Mouse (Mus musculus): ENCODE data around the gene Tshz2. TPM values are rescaled to one million over a fixed set of nuclear protein-coding genes. Genes with fewer than 3 reads are reported as not detected.

The Tshz2 gene
- total RNA-seq, 2 experiments from 2014 or later, result 9.4 to 11.5 TPM

DNA sequence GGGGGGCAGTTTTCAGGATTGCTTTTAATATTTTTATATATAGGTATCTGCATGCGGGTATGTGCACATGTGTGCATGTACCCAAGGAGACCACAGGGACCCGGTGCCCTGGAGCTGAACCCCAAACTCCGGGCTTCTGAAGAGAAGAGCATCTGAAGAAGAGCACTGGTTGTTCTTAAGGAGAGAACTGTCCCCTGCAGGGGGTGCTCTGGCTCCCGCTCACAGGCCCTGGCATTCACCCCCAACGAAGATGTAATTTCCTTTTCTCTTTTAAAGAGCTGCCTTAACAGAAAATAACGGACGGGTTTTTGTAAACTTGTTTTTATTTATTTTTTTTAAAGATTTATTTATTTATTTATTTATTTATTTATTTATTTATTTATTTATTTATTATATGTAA is 469.1 kb downstream of the Tshz2 start:
- no peak for DNase-seq (ENCODE audit: low spot score)

- no peak for DNase-seq (ENCODE audit: low spot score)
These were observed 470.5 kb downstream of the Tshz2 start for GRCm38 (mm10) chr2:170103341-170103740.

GRCm38 (mm10) chr2:170103852-170104251 is 471.0 kb downstream of the Tshz2 start:
- peak; percentile 37 for DNase-seq (ENCODE audit: low spot score)

- DNase-seq (ENCODE audit: low spot score), result no peak
These were observed 471.6 kb downstream of the Tshz2 start for GRCm38 (mm10) chr2:170104396-170104795.

DNA sequence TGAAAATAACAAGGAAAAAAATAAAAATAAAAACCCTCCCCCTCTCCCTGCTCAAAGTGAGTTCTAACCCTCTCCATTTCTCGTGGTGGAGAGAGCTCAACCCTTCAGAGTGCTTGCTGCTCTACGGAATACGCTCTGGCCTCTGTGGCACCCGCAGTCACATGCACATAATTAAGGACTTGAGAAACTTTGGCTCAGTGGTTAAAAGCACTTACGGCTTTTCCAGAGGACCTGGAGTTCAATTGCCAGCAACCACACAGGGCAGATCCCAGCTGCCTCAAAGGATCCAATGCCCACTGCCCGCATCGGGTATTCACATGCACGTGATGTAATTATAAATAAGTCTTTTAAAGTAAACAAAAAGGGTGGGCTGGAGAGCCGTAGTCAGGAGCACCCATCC is 473.2 kb downstream of the Tshz2 start:
- no peak for DNase-seq (ENCODE audit: low spot score)

DNA sequence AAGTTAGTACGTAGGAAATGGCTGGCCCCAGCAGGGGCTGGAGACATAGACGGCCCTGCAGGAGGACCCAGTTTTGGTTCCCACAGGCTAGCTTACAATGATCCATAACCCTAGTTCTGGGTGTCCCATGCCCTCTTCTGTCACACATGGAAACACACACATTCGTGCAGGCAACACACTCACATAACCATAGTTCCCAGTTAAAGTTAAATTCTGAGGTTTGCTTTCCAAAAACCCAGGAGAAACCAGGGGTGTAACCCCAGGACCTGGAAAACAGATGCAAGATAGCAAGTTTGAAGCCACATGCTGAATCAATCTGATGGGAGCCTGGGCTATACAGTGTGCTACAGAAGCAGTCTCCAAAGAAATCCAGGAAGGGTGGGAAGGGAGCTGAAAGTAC is 475.0 kb downstream of the Tshz2 start:
- no peak for DNase-seq (ENCODE audit: low spot score)

- DNase-seq (ENCODE audit: low spot score), result no peak
These were observed 476.7 kb downstream of the Tshz2 start for GRCm38 (mm10) chr2:170109528-170109927.

DNA sequence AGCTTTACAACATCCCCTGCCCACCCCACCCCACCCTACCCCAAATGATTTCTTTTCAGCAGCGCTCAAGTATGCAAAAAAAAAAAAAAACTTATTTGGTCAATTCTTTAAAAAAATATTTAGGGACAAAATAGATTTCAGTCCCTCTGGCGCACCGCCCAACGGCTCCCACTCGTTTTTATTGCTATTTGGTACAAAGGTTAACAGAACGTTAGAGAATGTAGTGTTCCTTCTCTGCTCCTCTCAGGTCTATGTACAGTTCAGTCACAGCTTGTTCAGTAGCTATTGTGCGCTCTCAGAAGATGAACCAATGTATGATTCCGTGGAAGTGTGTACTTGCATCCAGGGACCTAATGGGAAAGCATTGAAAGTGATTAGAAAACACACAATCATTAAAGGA is 477.5 kb downstream of the Tshz2 start:
- DNase-seq (ENCODE audit: low spot score), result no peak

DNA sequence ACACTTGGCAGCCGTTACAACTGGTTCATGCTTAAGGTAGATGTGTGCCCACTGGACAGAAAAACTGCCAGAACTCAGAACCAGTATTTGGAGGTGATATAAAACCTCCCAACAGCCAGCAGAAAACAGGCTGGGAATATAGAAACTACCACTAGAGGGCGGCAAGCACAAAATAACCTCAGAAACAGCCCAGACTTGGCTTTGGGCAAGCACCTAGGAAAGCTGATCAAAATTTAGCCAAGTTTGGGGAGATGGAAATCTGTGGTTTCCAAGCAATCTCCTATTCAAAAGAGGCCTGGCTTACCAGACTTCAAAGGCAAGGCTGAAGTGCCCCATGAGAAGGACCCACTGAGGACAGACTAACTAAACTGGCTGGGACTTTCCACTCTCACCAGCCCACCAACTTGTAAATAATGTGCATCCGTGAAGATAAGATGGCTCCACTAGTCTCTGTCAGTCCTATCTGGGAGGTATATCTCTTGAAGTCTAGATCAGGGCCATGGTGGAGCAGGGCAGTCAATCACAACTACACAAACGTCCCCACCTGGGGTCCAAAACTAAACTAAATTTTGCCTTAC is 484.0 kb downstream of the Tshz2 start:
- peak; percentile 76 for DNase-seq (ENCODE audit: low spot score)

DNA sequence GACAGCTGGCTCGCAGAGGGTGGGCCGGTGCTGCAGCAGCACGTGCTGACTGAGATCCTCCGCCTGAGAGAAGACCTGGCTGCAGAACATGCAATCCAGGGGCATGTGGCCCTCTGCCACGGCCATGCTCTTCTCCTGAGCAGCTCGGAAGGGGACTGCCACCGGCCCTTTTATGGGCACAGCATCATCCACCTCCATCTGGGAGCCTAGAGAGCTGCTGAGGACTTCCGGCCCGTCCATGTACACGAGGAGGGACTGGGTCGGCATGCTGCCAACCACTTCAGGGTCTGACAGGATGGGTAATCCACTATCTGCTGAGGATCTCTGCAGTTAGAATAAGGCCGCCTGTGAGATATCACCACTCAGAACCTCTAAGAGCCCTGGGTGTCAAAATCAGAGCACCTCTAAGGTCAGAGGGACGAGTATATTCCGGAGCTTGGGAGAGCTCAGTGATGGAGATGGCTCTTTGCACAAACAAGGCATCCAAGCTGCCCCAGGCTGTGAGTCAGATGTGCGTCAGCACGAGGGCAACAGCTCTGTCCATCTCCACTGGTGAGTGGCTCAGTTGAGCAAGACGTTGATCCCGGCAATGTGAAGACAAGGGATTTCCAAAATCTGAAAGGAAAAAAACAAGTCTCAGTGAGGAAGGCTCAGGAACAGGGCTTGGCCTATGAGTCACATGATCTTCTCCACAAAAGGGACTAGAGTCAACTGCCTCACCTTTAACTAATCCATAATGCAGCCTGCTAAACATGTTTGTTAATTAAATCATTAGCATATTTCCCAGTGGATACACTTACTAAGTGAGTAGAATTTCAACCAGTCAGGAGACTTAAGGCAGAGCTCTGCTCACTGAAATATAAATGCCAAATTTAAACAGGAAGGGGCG is 487.6 kb downstream of the Tshz2 start:
- no peak for DNase-seq (ENCODE audit: low spot score)

Other genes starting within 250 kb of the Tshz2 start
- gene Gm11011, start 45.3 kb upstream of the Tshz2 start, total RNA-seq (2021), result not detected